Mouse (Mus musculus) cerebellum, adult 11 months (tissue): ENCODE measurements around the gene Gemin5.
"Not testable (repeated sequence)": the region's sequence is repeated elsewhere in the genome, so short reads cannot be mapped to it uniquely, and the experiment has no call there.

ENCODE experiments used
- DNase-seq: peaks from one replicate; pipeline ENCODE4 v3.0.0; 2022

The Gemin5 gene

GRCm38 (mm10) chr11:58107009-58107408 is 61.3 kb downstream of the Gemin5 start:
- DNase-seq: no peak

GRCm38 (mm10) chr11:58104351-58104791 is 64.0 kb downstream of the Gemin5 start:
- no peak for DNase-seq

- DNase-seq: peak; percentile 100
Observed at GRCm38 (mm10) chr11:58103697-58104306, 64.5 kb downstream of the Gemin5 start, which contains the start of gene Cnot8. Gene Cnot8, plus strand, starts transcription at chr11:58104153.

GRCm38 (mm10) chr11:58103344-58103653 is 65.0 kb downstream of the Gemin5 start:
- DNase-seq: no peak

- no peak for DNase-seq
Observed at GRCm38 (mm10) chr11:58102581-58103343, 65.6 kb downstream of the Gemin5 start.

- no peak for DNase-seq
Observed at GRCm38 (mm10) chr11:58102146-58102545, 66.2 kb downstream of the Gemin5 start.

GRCm38 (mm10) chr11:58101194-58101720 is 67.1 kb downstream of the Gemin5 start:
- no peak for DNase-seq

GRCm38 (mm10) chr11:58100006-58100405 is 68.3 kb downstream of the Gemin5 start:
- DNase-seq: no peak

- not testable (repeated sequence) for DNase-seq
Observed at GRCm38 (mm10) chr11:58098366-58098720, 70.0 kb downstream of the Gemin5 start.

- DNase-seq: peak; percentile 67
Observed at GRCm38 (mm10) chr11:58097621-58098365, 70.5 kb downstream of the Gemin5 start.

- peak; percentile 51 for DNase-seq
Observed at GRCm38 (mm10) chr11:58096821-58097620, 71.3 kb downstream of the Gemin5 start.

- DNase-seq: no peak
Observed at GRCm38 (mm10) chr11:58096160-58096559, 72.2 kb downstream of the Gemin5 start.

GRCm38 (mm10) chr11:58095561-58095960 is 72.8 kb downstream of the Gemin5 start:
- DNase-seq: no peak

- no peak for DNase-seq
Observed at GRCm38 (mm10) chr11:58094766-58095165, 73.6 kb downstream of the Gemin5 start.

- DNase-seq: no peak
Observed at GRCm38 (mm10) chr11:58093021-58093528, 75.3 kb downstream of the Gemin5 start, which contains the start of gene Gm12248. Gene Gm12248, minus strand, starts transcription at chr11:58093134.

GRCm38 (mm10) chr11:58092541-58092940 is 75.8 kb downstream of the Gemin5 start:
- no peak for DNase-seq

- DNase-seq: peak; percentile 38
Observed at GRCm38 (mm10) chr11:58081716-58082115, 86.6 kb downstream of the Gemin5 start.

- no peak for DNase-seq
Observed at GRCm38 (mm10) chr11:58077270-58077669, 91.1 kb downstream of the Gemin5 start.

- DNase-seq: no peak
Observed at GRCm38 (mm10) chr11:58072978-58073377, 95.4 kb downstream of the Gemin5 start.
